In genomic region chr10:62810010-62810409, GRCm38 (mm10) we compare ENCODE assay signal across 14 mouse cellular contexts. TPM values are rescaled to one million over a fixed set of nuclear protein-coding genes. Genes with fewer than 3 reads are reported as not detected.
DNase-seq lines count a peak whose midpoint lies in the region; ATAC-seq and TF ChIP-seq lines count a peak whose summit lies in the region.
"Had no signal": no experiment of that assay in that cellular context is flagged by ENCODE, and none has a peak within 500 bp of the region (broad histone marks: within the 10 kb centered on the region; RNA-seq: fewer than 3 reads in every experiment).

No protein-coding gene starts in this region.

- H3K27ac ChIP-seq in heart, adult 2 months: no peak overlapping the region
- no peak overlapping the region for H3K27ac ChIP-seq in heart, embryonic 12.5 days (ENCODE audit: poor library complexity, severe bottlenecking)
- H3K27ac ChIP-seq in lung, embryonic 14.5 days (ENCODE audit: low read depth): no peak overlapping the region
- H3K27ac ChIP-seq in MEL (ENCODE audit: control insufficient read depth, low read depth, low read length): no peak overlapping the region
- H3K27ac ChIP-seq: embryonic facial prominence, embryonic 12.5 days had no signal

- no peak for TF ChIP-seq POLR2A in heart, adult 2 months (IDR thresholded peaks at IDR 0.05; ENCODE audit: insufficient read depth, low read depth, low read length)
- no peak for TF ChIP-seq POLR2A in MEL (IDR thresholded peaks at IDR 0.05; ENCODE audit: control insufficient read depth in 1 of 2, insufficient read depth in 1 of 2, low read depth in 1 of 2, low read length in 2 of 2, poor library complexity in 1 of 2)

- 64% methylated on average over 4 of the region's 4 CpGs for WGBS in heart, adult 2 months
- 64% methylated on average over 4 of the region's 4 CpGs for WGBS in heart, embryonic 12.5 days
- 76% methylated on average over 4 of the region's 4 CpGs for WGBS in lung, embryonic 14.5 days

- no peak for ATAC-seq in heart, embryonic 12.5 days (ENCODE audit: insufficient number of reproducible peaks, low FRiP score)
- no peak for ATAC-seq in lung, embryonic 14.5 days (ENCODE audit: insufficient read depth)
- ATAC-seq: inflammation-experienced regulatory T-cells, adult 6 months had no signal

- H3K9ac ChIP-seq in heart, adult 2 months (ENCODE audit: low read depth, low read length): no peak overlapping the region
- H3K9ac ChIP-seq in heart, embryonic 12.5 days: no peak overlapping the region
- H3K9ac ChIP-seq in lung, embryonic 14.5 days: no peak overlapping the region
- no peak overlapping the region for H3K9ac ChIP-seq in MEL (ENCODE audit: control insufficient read depth, low read depth, low read length, poor library complexity, severe bottlenecking)
- H3K9ac ChIP-seq: embryonic facial prominence, embryonic 12.5 days had no signal

- no peaks in the 10 kb centered on the region for H3K9me3 ChIP-seq in heart, embryonic 12.5 days (replicated peaks)
- H3K9me3 ChIP-seq in lung, embryonic 14.5 days (ENCODE audit: low read depth, low read length): no peaks in the 10 kb centered on the region
- H3K9me3 ChIP-seq in MEL (replicated peaks; ENCODE audit: insufficient read depth, low read length): no peaks in the 10 kb centered on the region
- H3K9me3 ChIP-seq: embryonic facial prominence, embryonic 12.5 days had no signal

- no peak overlapping the region for H3K4me3 ChIP-seq in heart, adult 2 months
- no peak overlapping the region for H3K4me3 ChIP-seq in heart, embryonic 12.5 days
- no peak overlapping the region for H3K4me3 ChIP-seq in lung, embryonic 14.5 days (ENCODE audit: low read depth, low read length)
- H3K4me3 ChIP-seq in MEL (ENCODE audit: control insufficient read depth in 1 of 2, insufficient read depth in 1 of 2, low read depth in 2 of 2, low read length in 2 of 2): no peak overlapping the region
- H3K4me3 ChIP-seq: embryonic facial prominence, embryonic 12.5 days had no signal

- no peaks in the 10 kb centered on the region for H3K36me3 ChIP-seq in heart, adult 2 months (ENCODE audit: control insufficient read depth, insufficient read depth, low read length)
- H3K36me3 ChIP-seq in heart, embryonic 12.5 days: peaks cover 43% of the 10 kb centered on the region
- peaks cover 34% of the 10 kb centered on the region for H3K36me3 ChIP-seq in lung, embryonic 14.5 days (ENCODE audit: insufficient read depth)
- H3K36me3 ChIP-seq in MEL (ENCODE audit: control insufficient read depth in 1 of 2, insufficient read depth in 2 of 2, low read length in 2 of 2): no peaks in the 10 kb centered on the region

- no peak for DNase-seq in heart, adult 2 months
- no peak for DNase-seq in lung, embryonic 14.5 days
- DNase-seq in lung, postnatal 14 days: no peak
- no peak for DNase-seq in MEL (ENCODE audit: low read depth, low spot score)
- DNase-seq in retina, postnatal 1 day: peak; percentile 11
- no peak for DNase-seq in layer of hippocampus, adult 8-10 months (ENCODE audit: low spot score in 2 of 2)
- DNase-seq: adrenal gland, postnatal 10 days; cerebellum, postnatal 25 days; heart, postnatal 36 days; lung, postnatal 4 days; thymus, adult 18-20 months had no signal

- H3K4me2 ChIP-seq in heart, embryonic 12.5 days: no peak overlapping the region
- H3K4me2 ChIP-seq in lung, embryonic 14.5 days: no peak overlapping the region
- H3K4me2 ChIP-seq: embryonic facial prominence, embryonic 12.5 days had no signal

- no peaks in the 10 kb centered on the region for H3K27me3 ChIP-seq in heart, adult 2 months (ENCODE audit: control insufficient read depth, insufficient read depth, low read length)
- H3K27me3 ChIP-seq in heart, embryonic 12.5 days (replicated peaks): no peaks in the 10 kb centered on the region
- no peaks in the 10 kb centered on the region for H3K27me3 ChIP-seq in lung, embryonic 14.5 days (ENCODE audit: insufficient read depth, low read length)
- H3K27me3 ChIP-seq in MEL (ENCODE audit: control insufficient read depth in 1 of 2, insufficient read depth in 2 of 2, low read length in 2 of 2): peaks cover 8% of the 10 kb centered on the region in 2 experiments
- H3K27me3 ChIP-seq: embryonic facial prominence, embryonic 12.5 days had no signal

- TF ChIP-seq CTCF in heart, adult 2 months (IDR thresholded peaks at IDR 0.05): peak; percentile 46
- TF ChIP-seq CTCF in lung, embryonic 14.5 days (IDR thresholded peaks at IDR 0.05; ENCODE audit: low read depth): peak; percentile 29; the same call in 1 of the 2 replicates
- TF ChIP-seq CTCF in MEL (IDR thresholded peaks at IDR 0.05 in 2 of 3, conservative IDR thresholded peaks at IDR 0.05 in 1 of 3; ENCODE audit: control insufficient read depth in 1 of 3, insufficient read depth in 1 of 3, low read depth in 2 of 3, low read length in 3 of 3, poor library complexity in 1 of 3, severe bottlenecking in 1 of 3): peak in 1 of 3 experiments; percentile 40; a peak in 2 of 6 replicates

- H3K4me1 ChIP-seq in heart, adult 2 months (ENCODE audit: control insufficient read depth, insufficient read depth, low read length): no peaks in the 10 kb centered on the region
- no peaks in the 10 kb centered on the region for H3K4me1 ChIP-seq in heart, embryonic 12.5 days (replicated peaks)
- H3K4me1 ChIP-seq in lung, embryonic 14.5 days (ENCODE audit: insufficient read depth): no peaks in the 10 kb centered on the region
- H3K4me1 ChIP-seq in MEL (ENCODE audit: control insufficient read depth in 1 of 2, insufficient read depth in 2 of 2, low read length in 2 of 2): no peaks in the 10 kb centered on the region
- H3K4me1 ChIP-seq: embryonic facial prominence, embryonic 12.5 days had no signal

- H3K79me2 ChIP-seq in heart, adult 2 months (replicated peaks; ENCODE audit: control insufficient read depth, insufficient read depth, low read length): no peaks in the 10 kb centered on the region
- no peaks in the 10 kb centered on the region for H3K79me2 ChIP-seq in MEL (ENCODE audit: control insufficient read depth, insufficient read depth, low read length, poor library complexity)

- TF ChIP-seq EP300 in heart, adult 2 months (IDR thresholded peaks at IDR 0.05; ENCODE audit: insufficient read depth, low read depth, low read length): no peak
- TF ChIP-seq EP300 in MEL (IDR thresholded peaks at IDR 0.05; ENCODE audit: low read depth in 1 of 2, low read length in 2 of 2): no peak

- intact Hi-C loops in heart, adult 2 months (cut with DNase I): no loop called here

- peak; percentile 21 for TF ChIP-seq RAD21 in MEL (IDR thresholded peaks at IDR 0.05; ENCODE audit: low read depth, low read length)

TF ChIP-seq in MEL, 35 proteins besides CTCF, POLR2A, EP300 and RAD21:
- no peak for TF ChIP-seq HCFC1 (IDR thresholded peaks at IDR 0.05; ENCODE audit: low read depth, low read length)
- TF ChIP-seq SMC3 (IDR thresholded peaks at IDR 0.05; ENCODE audit: low read depth, low read length): peak; percentile 59

RNA-seq across cellular contexts. Expression of gene Ccar1, which starts 17.9 kb away (rescaled TPM):
- 10 to 100 TPM; 39.6 to 52.7 TPM for total RNA-seq in heart, adult 2 months (2021)
- polyA plus RNA-seq in heart, adult 2 months (2012; rRNA removed): 34.3 and 56.1 TPM in 2 replicates
- polyA plus RNA-seq in heart, embryonic 12.5 days (2016; fragmentation: Nextera tagmentation; extraction: Ambion mirVana): 89.7 and 93.6 TPM in 2 replicates
- polyA plus RNA-seq in lung, embryonic 14.5 days (2014; fragmentation: Nextera tagmentation; extraction: Ambion mirVana): 145 and 150 TPM in 2 replicates
- total RNA-seq in MEL (2012; rRNA removed): 41.5 and 46.4 TPM in 2 replicates
- polyA plus RNA-seq in MEL (2012; ENCODE audit: insufficient read depth in 1 of 2, insufficient read length in 2 of 2, low read depth in 1 of 2, low replicate concordance in 2 of 2, missing spikeins in 1 of 2): 10 to 100 TPM; 65.4 to 66.8 TPM
- total RNA-seq in layer of hippocampus, adult 8-10 months (2022): 10 to 100 TPM; 49.1 to 75.0 (median 62.9) TPM
